Mouse (Mus musculus) MEL (cell line): ENCODE data around the gene Vps26a. TPM values are rescaled to one million over a fixed set of nuclear protein-coding genes. Genes with fewer than 3 reads are reported as not detected.
A peak's percentile ranks its signal among the peaks of the same experiment; 100 is the strongest.

Source experiments
- DNase-seq: peaks from one replicate; pipeline ENCODE4 v3.0.0; 2011; ENCODE audit warnings: low read depth, low spot score
- H3K27ac ChIP-seq: 2 replicates; pipeline ENCODE4 v1.5.1; 2012; ENCODE audit warnings: low read depth, mild to moderate bottlenecking, control low read depth, low read length, moderate library complexity; ENCODE audit not compliant: control insufficient read depth
- H3K27me3 ChIP-seq, 2 experiments: fragments of 150-350 bp in 1 of 2; sonication (generic) in 1 of 2; 2 replicates each; pipeline ENCODE4 v1.6.1; 2012; ENCODE audit warnings: low read length in 2 of 2, mild to moderate bottlenecking in 2 of 2, improper control_type of control experiment in 1 of 2, moderate library complexity in 1 of 2; ENCODE audit not compliant: insufficient read depth in 2 of 2, control insufficient read depth in 1 of 2
- H3K36me3 ChIP-seq, 2 experiments: 2 replicates each; pipeline ENCODE4 v1.6.1; 2012 to 2014; ENCODE audit warnings: low read length in 2 of 2, improper control_type of control experiment in 1 of 2, inconsistent platforms in 1 of 2, mild to moderate bottlenecking in 1 of 2; ENCODE audit not compliant: insufficient read depth in 2 of 2, control insufficient read depth in 1 of 2
- H3K4me1 ChIP-seq, 2 experiments: fragments of 150-350 bp in 1 of 2; sonication (generic) in 1 of 2; 2 replicates each; pipeline ENCODE4 v1.6.1; 2012; ENCODE audit warnings: low read length in 2 of 2, improper control_type of control experiment in 1 of 2, mild to moderate bottlenecking in 1 of 2; ENCODE audit not compliant: insufficient read depth in 2 of 2, control insufficient read depth in 1 of 2
- H3K4me3 ChIP-seq, 2 experiments: fragments of 150-350 bp in 1 of 2; sonication (generic) in 1 of 2; 2 replicates each; pipeline ENCODE4 v1.5.1; 2012; ENCODE audit warnings: low read depth in 2 of 2, low read length in 2 of 2, mild to moderate bottlenecking in 2 of 2, moderate library complexity in 2 of 2, control low read depth in 1 of 2, improper control_type of control experiment in 1 of 2; ENCODE audit not compliant: control insufficient read depth in 1 of 2, insufficient read depth in 1 of 2
- H3K79me2 ChIP-seq: 2 replicates; pipeline ENCODE4 v1.6.1; 2012; ENCODE audit warnings: mild to moderate bottlenecking, low read length, moderate library complexity; ENCODE audit not compliant: control insufficient read depth, poor library complexity, insufficient read depth
- H3K9ac ChIP-seq: 2 replicates; pipeline ENCODE4 v1.6.1; 2012; ENCODE audit warnings: low read depth, mild to moderate bottlenecking, control low read depth, low read length, moderate library complexity; ENCODE audit not compliant: control insufficient read depth, poor library complexity, severe bottlenecking
- H3K9me3 ChIP-seq: fragments of 150-350 bp; sonication (generic); replicated peaks from 2 replicates; pipeline ENCODE4 v1.6.1; 2012; ENCODE audit warnings: mild to moderate bottlenecking, low read length, improper control_type of control experiment, moderate library complexity; ENCODE audit not compliant: insufficient read depth
- BHLHE40 ChIP-seq: IDR thresholded peaks from 2 replicates; pipeline ENCODE4 v1.6.1; 2012; ENCODE audit warnings: low read depth, mild to moderate bottlenecking, inconsistent platforms, low read length, improper control_type of control experiment, borderline replicate concordance
- EP300 ChIP-seq, 2 experiments: IDR thresholded peaks; 2 replicates each; pipeline ENCODE4 v1.6.1; 2011; ENCODE audit warnings: improper control_type of control experiment in 2 of 2, low read length in 2 of 2, low read depth in 1 of 2, mild to moderate bottlenecking in 1 of 2
- ETS1 ChIP-seq: IDR thresholded peaks from 2 replicates; pipeline ENCODE4 v1.6.1; 2012; ENCODE audit warnings: low read depth, mild to moderate bottlenecking, inconsistent platforms, low read length, improper control_type of control experiment, moderate library complexity
- GATA1 ChIP-seq: IDR thresholded peaks from 2 replicates; pipeline ENCODE4 v1.6.1; 2011; ENCODE audit warnings: low read depth, low read length, improper control_type of control experiment
- MAZ ChIP-seq: IDR thresholded peaks from 2 replicates; pipeline ENCODE4 v1.6.1; 2012; ENCODE audit warnings: low read depth, mild to moderate bottlenecking, inconsistent platforms, low read length, improper control_type of control experiment
- POLR2A ChIP-seq, 2 experiments: IDR thresholded peaks; 2 replicates each; pipeline ENCODE4 v1.6.1; 2011 to 2012; ENCODE audit warnings: low read length in 2 of 2, mild to moderate bottlenecking in 2 of 2, control low read depth in 1 of 2, improper control_type of control experiment in 1 of 2, low read depth in 1 of 2, moderate library complexity in 1 of 2; ENCODE audit not compliant: control insufficient read depth in 1 of 2, insufficient read depth in 1 of 2, poor library complexity in 1 of 2
- POLR2AphosphoS2 ChIP-seq: IDR thresholded peaks from 2 replicates; pipeline ENCODE4 v1.6.1; 2011; ENCODE audit warnings: low read length, improper control_type of control experiment
- POLR2AphosphoS5 ChIP-seq: IDR thresholded peaks from 2 replicates; pipeline ENCODE4 v1.6.1; 2012; ENCODE audit warnings: low read depth, borderline replicate concordance, mild to moderate bottlenecking, inconsistent platforms, low read length, moderate library complexity, mixed read lengths
- RCOR1 ChIP-seq: IDR thresholded peaks from 2 replicates; pipeline ENCODE4 v1.6.1; 2012; ENCODE audit warnings: low read depth, mild to moderate bottlenecking, inconsistent platforms, low read length, improper control_type of control experiment
- SIN3A ChIP-seq: IDR thresholded peaks from 2 replicates; pipeline ENCODE4 v1.6.1; 2012; ENCODE audit warnings: low read length, improper control_type of control experiment, inconsistent platforms
- TAL1 ChIP-seq: IDR thresholded peaks from 2 replicates; pipeline ENCODE4 v1.6.1; 2012; ENCODE audit warnings: mild to moderate bottlenecking, inconsistent platforms, low read length, moderate library complexity, mixed read lengths
- USF1 ChIP-seq: IDR thresholded peaks from 2 replicates; pipeline ENCODE4 v1.6.1; 2014; ENCODE audit warnings: low read depth, mild to moderate bottlenecking, inconsistent platforms, low read length, improper control_type of control experiment, moderate library complexity
- USF2 ChIP-seq, 2 experiments: IDR thresholded peaks; 2 replicates each; pipeline ENCODE4 v1.6.1; 2011 to 2012; ENCODE audit warnings: improper control_type of control experiment in 2 of 2, low read length in 2 of 2, borderline replicate concordance in 1 of 2, inconsistent platforms in 1 of 2, low read depth in 1 of 2, mild to moderate bottlenecking in 1 of 2; ENCODE audit not compliant: insufficient read depth in 1 of 2
- polyA plus RNA-seq, 2 experiments: library from polyadenylated mRNA; stranded (reverse) in 1 of 2; unstranded in 1 of 2; fragments of >175 nt in 1 of 2; fragments of >200 nt in 1 of 2; gene quantifications; 2 replicates each; pipeline versions ENCODE4 v1.2.1 to v1.2.4; 2012; ENCODE audit warnings: low replicate concordance in 2 of 2, low read depth in 1 of 2; ENCODE audit not compliant: insufficient read length in 2 of 2, insufficient read depth in 1 of 2, missing spikeins in 1 of 2
- total RNA-seq: library from RNA; depleted of rRNA; stranded (reverse); fragments of 300-350 nt; gene quantifications from 2 replicates; pipeline ENCODE4 v1.2.3, GENCODE M21; 2012

Vps26a gene
- total and polyA plus RNA-seq, 3 experiments, result 34.2 to 64.1 TPM; not detected in 1

- TF ChIP-seq POLR2AphosphoS5, result no peak
Observed at GRCm38 (mm10) chr10:62413606-62413982, 73.0 kb downstream of the Vps26a start (continued).

- H3K4me1 ChIP-seq, result peaks cover 5 to 42% of the 10 kb centered on the region in 2 experiments
- H3K27ac ChIP-seq, result peak overlapping the region; percentile 76
- no peaks in the 10 kb centered on the region for H3K27me3 ChIP-seq
- no peaks in the 10 kb centered on the region for H3K79me2 ChIP-seq
- peak; percentile 68 for DNase-seq
- TF ChIP-seq TAL1 (peak; percentile 24; the same call in 1 of the 2 replicates), USF1 (no peak), RCOR1 (peak; percentile 75), USF2 (IDR thresholded peaks at IDR 0.05; ENCODE audit: borderline replicate concordance in 1 of 2, insufficient read depth in 1 of 2, low read depth in 1 of 2, low read length in 2 of 2) (no peak), GATA1 (peak; percentile 79), BHLHE40 (peak; percentile 23; the same call in 1 of the 2 replicates), POLR2AphosphoS5 (no peak), ETS1 (peak; percentile 40; the same call in 1 of the 2 replicates), MAZ (peak; percentile 52; the same call in 1 of the 2 replicates), EP300 (IDR thresholded peaks at IDR 0.05; ENCODE audit: low read depth in 1 of 2, low read length in 2 of 2) (peak; percentile 14 to 51; a peak in 1 of 4 replicates), POLR2A (IDR thresholded peaks at IDR 0.05; ENCODE audit: control insufficient read depth in 1 of 2, insufficient read depth in 1 of 2, low read depth in 1 of 2, low read length in 2 of 2, poor library complexity in 1 of 2) (no peak), POLR2AphosphoS2 (no peak)
- H3K4me3 ChIP-seq, result peak overlapping the region; percentile 21 to 22; a peak in 2 of 4 replicates
- no peaks in the 10 kb centered on the region for H3K9me3 ChIP-seq
- H3K36me3 ChIP-seq, result peaks cover 0 to 20% of the 10 kb centered on the region in 2 experiments; a peak in 2 of 4 replicates
- H3K9ac ChIP-seq, result peak overlapping the region; percentile 31
Observed at GRCm38 (mm10) chr10:62412906-62413605, 73.5 kb downstream of the Vps26a start.

- DNase-seq, result peak; percentile 53
- Histone ChIP-seq H3K27me3 (no peaks in the 10 kb centered on the region), H3K4me1 (peaks cover 2 to 33% of the 10 kb centered on the region in 2 experiments; a peak in 3 of 4 replicates), H3K79me2 (no peaks in the 10 kb centered on the region), H3K9me3 (no peaks in the 10 kb centered on the region), H3K4me3 (no peak overlapping the region), H3K36me3 (peaks cover 0 to 16% of the 10 kb centered on the region in 2 experiments; a peak in 2 of 4 replicates), H3K27ac (no peak overlapping the region), H3K9ac (no peak overlapping the region)
- TF ChIP-seq SIN3A (peak; percentile 58), MAZ (no peak)
Observed at GRCm38 (mm10) chr10:62411431-62412410, 74.9 kb downstream of the Vps26a start.
